Mouse (Mus musculus) embryo, embryonic 11 days (tissue): ENCODE data around the gene Hnrnpa2b1.
"Not testable (repeated sequence)": the region's sequence is repeated elsewhere in the genome, so short reads cannot be mapped to it uniquely, and the experiment has no call there.

Experiments used
- DNase-seq: peaks from one replicate; pipeline ENCODE4 v3.0.0-alpha.2; 2015

The Hnrnpa2b1 gene

GRCm38 (mm10) chr6:51469715-51470310 lies at the start of gene Hnrnpa2b1:
Gene Hnrnpa2b1, minus strand, starts transcription at chr6:51469894.
- DNase-seq, result peak; percentile 99

GRCm38 (mm10) chr6:51514860-51515259 lies 45.2 kb upstream of the Hnrnpa2b1 start:
- no peak for DNase-seq

- DNase-seq, result no peak
Measured at GRCm38 (mm10) chr6:51513745-51514144, 44.1 kb upstream of the Hnrnpa2b1 start.

- DNase-seq, result no peak
Measured at GRCm38 (mm10) chr6:51510946-51511345, 41.3 kb upstream of the Hnrnpa2b1 start.

- DNase-seq, result peak; percentile 66
Measured at GRCm38 (mm10) chr6:51510094-51510493, 40.4 kb upstream of the Hnrnpa2b1 start.

- peak; percentile 89 for DNase-seq
Measured at GRCm38 (mm10) chr6:51508750-51509648, 39.3 kb upstream of the Hnrnpa2b1 start.

GRCm38 (mm10) chr6:51507556-51507955 lies 37.9 kb upstream of the Hnrnpa2b1 start:
- no peak for DNase-seq

- no peak for DNase-seq
Measured at GRCm38 (mm10) chr6:51505671-51506070, 36.0 kb upstream of the Hnrnpa2b1 start.

- no peak for DNase-seq
Measured at GRCm38 (mm10) chr6:51497321-51498111, 27.8 kb upstream of the Hnrnpa2b1 start.

- peak; percentile 21 for DNase-seq
Measured at GRCm38 (mm10) chr6:51489787-51490186, 20.1 kb upstream of the Hnrnpa2b1 start.

- DNase-seq, result no peak
Measured at GRCm38 (mm10) chr6:51486731-51487130, 17.0 kb upstream of the Hnrnpa2b1 start.

- no peak for DNase-seq
Measured at GRCm38 (mm10) chr6:51486076-51486710, 16.5 kb upstream of the Hnrnpa2b1 start.

GRCm38 (mm10) chr6:51485646-51486045 lies 16.0 kb upstream of the Hnrnpa2b1 start:
- no peak for DNase-seq

- not testable (repeated sequence) for DNase-seq
Measured at GRCm38 (mm10) chr6:51484556-51484955, 14.9 kb upstream of the Hnrnpa2b1 start.

- no peak for DNase-seq
Measured at GRCm38 (mm10) chr6:51483861-51484260, 14.2 kb upstream of the Hnrnpa2b1 start.

GRCm38 (mm10) chr6:51481548-51481947 lies 11.9 kb upstream of the Hnrnpa2b1 start:
- DNase-seq, result no peak

GRCm38 (mm10) chr6:51479136-51479731 lies 9.5 kb upstream of the Hnrnpa2b1 start:
- no peak for DNase-seq

- DNase-seq, result no peak
Measured at GRCm38 (mm10) chr6:51472213-51472612, 2.5 kb upstream of the Hnrnpa2b1 start.

- no peak for DNase-seq
Measured at GRCm38 (mm10) chr6:51471782-51472181, 2.1 kb upstream of the Hnrnpa2b1 start.

- no peak for DNase-seq
Measured at GRCm38 (mm10) chr6:51471179-51471505, 1.4 kb upstream of the Hnrnpa2b1 start.

- peak; percentile 97 for DNase-seq
Measured at GRCm38 (mm10) chr6:51470311-51471178, 851 bp upstream of the Hnrnpa2b1 start, which contains the start of gene Cbx3. Gene Cbx3, plus strand, starts transcription at chr6:51470360.
